Mouse (Mus musculus) thymus, postnatal 25 days (tissue): ENCODE results near the gene Jade1.
A peak's percentile ranks its signal among the peaks of the same experiment; 100 is the strongest.

Experiments used
- DNase-seq: peaks from one replicate; pipeline ENCODE4 v3.0.0; 2022

The Jade1 gene

DNA sequence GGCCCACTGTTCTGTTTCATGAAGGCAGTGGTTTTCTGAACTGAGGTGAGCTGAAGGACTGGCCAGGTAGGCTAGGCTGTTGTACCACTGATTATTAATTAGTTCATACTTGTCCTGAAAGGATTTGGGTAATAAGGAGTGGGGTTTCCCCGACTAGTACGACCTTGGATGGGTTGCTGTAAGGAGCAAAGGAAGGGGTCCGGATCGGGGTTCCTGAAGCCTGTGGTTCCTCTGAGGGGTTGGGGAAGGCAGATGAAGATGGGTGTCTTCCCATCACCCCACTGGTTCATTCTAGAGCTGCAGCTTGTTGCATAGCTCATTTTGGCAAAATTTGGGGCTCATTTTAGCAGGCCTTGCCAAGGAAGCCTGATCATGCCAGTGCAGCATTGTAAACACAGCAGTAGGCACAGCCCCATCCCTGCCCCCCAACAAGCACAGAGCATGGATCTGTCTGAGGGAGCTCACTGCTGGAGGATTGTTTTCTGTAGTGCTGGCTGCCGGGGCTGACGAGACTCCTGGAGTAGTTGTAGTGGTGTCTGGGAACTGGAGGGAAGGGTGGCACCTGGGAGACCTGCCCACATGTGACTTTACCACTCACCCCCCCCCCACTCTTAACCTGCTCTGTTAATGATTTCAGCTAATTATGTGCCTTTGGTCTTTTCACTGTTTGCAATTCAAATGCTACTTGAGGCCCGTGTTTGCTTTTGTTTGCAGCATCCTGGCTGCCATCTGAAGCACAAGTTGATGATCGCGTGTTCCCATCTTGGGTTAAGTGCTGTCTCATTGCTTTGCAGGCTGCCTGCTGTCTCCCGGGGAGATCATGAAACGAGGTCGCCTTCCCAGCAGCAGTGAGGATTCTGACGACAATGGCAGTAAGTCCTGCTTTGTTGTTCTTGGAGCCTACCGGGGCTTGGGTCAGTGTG is 25.1 kb downstream of the Jade1 start:
- DNase-seq: no peak

DNA sequence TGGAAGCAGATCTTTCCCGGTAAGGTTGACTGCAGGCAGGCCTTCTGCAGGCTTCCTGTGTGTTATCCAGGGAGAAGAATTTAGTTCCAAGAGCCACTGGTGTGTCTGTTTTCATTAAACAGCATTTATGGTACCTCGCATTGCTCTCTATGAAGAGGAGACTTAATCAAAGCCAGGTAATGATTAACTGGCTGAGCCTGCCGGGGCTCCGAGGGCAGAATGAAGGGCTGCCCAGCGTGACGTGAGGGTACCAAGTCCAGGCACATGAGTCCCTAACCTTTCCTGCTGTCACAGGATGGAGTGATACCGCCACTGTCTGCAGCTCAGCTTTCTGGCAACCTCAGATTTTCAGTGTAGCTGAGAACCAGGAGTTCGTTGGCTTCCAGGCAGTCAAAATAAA is 25.9 kb downstream of the Jade1 start:
- DNase-seq: no peak

GRCm38 (mm10) chr3:41582256-41582655 is 26.7 kb downstream of the Jade1 start:
- no peak for DNase-seq

DNA sequence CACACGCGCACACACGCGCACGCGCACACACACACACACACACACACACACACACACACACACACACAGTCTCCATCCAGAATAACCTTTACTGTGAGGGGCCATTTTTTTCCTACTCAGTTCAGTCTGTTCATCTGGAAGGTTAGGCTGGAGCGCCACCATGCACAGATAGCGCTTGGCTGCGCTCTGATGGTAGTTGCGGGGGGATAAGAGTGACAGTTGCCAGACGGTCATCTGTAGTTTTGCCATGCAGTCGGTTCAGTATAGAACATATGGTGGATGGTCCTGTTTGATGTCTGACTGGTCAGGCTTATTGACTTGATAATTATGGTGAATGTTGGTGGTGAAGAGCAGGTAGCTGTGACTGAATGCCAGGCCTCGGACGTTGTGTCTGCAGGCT is 27.6 kb downstream of the Jade1 start:
- DNase-seq: no peak

DNA sequence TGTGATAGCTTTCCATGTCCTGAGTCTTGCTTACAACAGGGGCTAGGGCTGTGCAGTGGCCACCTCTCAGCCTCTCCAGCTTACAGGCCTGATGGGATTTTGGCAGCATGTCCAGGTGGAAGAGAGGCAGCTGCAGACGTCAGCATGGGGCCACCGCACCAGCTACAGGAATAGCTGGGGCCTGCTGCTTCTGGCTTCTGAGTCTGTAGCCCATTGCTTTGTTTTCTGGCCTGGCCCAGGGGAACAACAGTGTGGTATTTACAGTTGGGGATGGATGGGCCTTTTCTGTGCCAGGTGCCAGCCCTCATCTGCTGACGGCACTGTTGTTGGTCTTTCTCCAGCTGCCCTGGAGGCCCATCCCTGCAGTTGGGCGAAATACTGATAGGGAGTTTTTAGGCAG is 28.1 kb downstream of the Jade1 start:
- DNase-seq: no peak

DNA sequence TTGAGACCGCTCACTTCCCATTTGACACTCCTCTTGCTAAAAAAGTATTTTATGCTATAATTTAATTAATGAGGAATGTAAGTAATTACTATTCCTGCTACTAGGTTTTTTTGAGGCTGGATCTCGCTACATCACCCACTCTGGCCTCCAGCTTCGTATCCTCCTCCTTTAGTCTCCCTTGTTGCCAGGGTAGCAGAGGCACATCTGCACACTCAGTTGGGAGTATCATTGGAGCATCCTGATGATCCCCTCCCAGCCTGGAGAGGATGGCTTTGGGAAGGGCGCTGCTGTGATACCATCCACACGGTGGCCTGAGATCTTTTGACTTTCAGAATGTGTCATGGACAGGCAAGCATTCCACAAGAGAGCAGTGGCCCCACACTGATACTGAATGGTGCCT is 30.0 kb downstream of the Jade1 start:
- DNase-seq: no peak

DNA sequence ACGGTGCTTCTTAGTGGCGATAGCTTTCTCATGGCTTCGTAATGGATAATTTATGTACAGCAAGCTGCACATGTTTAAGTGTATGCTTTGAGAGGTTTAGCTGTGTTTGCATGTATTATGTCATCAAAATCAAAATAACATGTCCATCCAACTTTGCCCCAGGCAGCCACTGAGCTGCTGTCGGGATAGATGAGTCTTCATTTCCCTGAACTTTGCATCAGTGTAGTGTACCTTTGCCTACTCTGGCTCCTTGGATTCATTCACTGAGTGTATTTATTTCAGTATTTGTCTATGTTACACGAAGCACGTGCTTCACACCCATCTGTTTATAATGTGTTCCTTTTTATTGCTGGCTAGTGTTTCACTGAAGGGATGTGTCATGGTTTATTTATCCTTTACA is 30.8 kb downstream of the Jade1 start:
- DNase-seq: no peak

- DNase-seq: no peak
These were observed 31.4 kb downstream of the Jade1 start for GRCm38 (mm10) chr3:41586917-41587316.

DNA sequence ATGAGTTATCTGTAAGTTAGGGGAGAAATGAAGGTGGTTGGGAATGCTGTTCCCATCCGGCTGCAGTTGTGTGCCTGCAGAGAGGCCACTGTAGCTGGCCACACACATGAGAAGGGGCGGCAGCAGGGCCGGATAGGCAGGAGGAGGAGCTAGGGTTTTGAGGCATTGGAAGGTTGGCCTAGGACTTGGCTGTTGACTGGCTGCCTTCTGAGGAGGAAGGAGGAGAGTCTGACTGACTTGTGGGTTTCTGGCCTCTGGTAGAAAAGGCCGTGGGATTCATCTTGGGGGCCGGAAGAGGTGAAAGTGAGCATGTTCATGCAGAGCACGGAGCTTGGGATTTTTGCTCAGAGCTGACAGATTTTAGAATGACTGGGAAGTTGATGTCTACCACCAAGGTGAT is 32.1 kb downstream of the Jade1 start:
- DNase-seq: peak; percentile 59

DNA sequence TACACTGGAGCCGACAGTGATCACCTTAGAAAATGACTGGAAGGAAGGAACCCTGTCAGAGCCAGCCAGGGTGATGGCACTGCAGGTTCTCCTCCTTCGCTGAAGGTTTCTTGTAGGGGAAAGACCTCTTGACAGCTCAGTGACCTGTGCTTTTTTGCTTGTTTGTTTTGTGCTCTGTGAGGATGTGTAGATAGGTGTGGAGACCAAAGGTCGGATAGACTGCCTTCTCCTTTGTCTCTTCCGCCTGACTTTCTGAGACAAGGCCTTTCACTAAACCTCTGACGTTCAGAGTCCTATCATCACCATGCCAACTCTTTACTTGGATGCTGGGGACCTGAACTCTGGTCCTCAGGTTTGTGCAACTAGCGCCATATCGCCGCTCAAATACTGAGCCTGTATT is 33.0 kb downstream of the Jade1 start:
- no peak for DNase-seq

- DNase-seq: no peak
These were observed 33.8 kb downstream of the Jade1 start for GRCm38 (mm10) chr3:41589246-41589914.

- no peak for DNase-seq
These were observed 34.5 kb downstream of the Jade1 start for GRCm38 (mm10) chr3:41589988-41590387.

DNA sequence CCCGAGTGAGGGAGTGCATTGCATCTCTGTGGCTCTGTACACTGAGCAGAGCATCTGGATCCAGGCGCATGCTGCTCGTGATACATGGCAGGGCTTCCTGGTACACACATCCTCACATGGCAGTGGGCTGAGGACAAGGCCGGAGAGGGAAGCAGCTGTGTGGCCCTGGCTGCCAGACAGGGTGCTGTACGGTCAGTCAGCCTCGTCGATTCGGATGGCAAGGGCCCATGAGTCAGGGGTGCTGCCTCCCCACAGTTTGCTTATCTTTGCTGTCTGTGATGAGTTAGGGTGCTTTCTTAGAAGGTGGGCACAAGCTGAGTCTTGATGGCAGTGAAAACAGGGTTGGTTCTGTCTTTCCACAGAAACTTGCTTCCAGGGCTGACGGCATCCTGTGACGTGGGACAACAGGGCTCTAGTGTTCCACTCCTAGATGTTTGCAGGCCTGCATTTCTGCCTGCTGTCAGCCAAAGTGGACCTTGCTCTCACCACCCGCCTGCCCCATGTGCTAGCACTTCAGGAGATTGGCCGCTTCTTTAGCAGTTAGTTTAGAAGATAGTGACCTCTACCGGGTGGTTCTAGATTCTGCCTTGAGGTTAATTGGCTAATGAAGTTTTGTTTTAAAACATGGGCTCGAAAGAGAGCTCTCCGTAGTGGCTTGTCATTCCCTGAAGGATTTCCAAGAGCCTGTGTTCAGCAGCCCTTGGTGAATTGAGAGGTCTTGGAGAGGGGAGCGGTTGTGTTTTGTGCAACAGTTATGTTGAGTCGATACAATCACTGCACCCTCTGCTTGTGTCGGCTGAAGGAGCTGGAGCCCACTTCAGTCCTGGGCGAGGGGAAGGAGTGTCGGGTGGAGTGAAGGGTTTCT is 35.4 kb downstream of the Jade1 start:
- no peak for DNase-seq

- no peak for DNase-seq
These were observed 36.2 kb downstream of the Jade1 start for GRCm38 (mm10) chr3:41591651-41592170.

DNA sequence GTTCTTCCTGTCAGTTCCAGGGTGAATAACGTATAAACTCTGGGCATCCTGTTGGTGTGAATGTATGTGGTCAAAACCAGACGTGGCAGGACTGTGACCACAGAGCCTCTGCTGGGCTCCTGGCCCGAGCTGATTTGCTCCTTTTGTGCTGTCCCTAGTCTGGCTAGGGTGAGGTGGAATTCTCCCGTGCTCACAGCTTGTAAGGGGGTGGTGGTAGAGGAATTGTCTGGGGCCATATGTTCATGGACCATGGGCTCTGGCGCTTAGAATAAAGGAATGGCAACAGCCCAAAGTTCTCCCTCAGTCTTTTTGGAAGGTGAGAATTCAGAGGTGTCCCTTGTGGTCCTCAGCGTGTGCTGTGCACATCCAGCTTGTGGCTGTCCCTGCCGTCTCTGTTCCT is 37.3 kb downstream of the Jade1 start:
- no peak for DNase-seq

GRCm38 (mm10) chr3:41594097-41594879 is 38.8 kb downstream of the Jade1 start:
- DNase-seq: no peak

DNA sequence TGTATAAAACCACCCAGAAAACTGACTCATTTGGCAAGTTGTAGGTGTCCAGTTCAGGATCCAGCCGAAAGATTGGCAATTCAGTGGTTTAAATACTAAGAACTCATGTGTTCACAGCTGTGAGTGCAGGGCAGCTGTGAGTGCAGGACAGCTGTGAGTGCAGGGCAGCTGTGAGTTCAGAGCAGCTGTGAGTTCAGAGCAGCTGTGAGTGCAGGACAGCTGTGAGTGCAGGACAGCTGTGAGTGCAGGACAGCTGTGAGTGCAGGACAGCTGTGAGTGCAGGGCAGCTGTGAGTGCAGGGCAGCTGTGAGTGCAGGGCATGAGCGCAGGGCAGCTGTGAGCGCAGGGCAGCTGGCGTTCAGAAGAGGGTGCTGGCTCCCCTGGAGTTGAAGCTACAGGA is 39.5 kb downstream of the Jade1 start:
- DNase-seq: no peak

- DNase-seq: no peak
These were observed 41.5 kb downstream of the Jade1 start for GRCm38 (mm10) chr3:41597036-41597435.

DNA sequence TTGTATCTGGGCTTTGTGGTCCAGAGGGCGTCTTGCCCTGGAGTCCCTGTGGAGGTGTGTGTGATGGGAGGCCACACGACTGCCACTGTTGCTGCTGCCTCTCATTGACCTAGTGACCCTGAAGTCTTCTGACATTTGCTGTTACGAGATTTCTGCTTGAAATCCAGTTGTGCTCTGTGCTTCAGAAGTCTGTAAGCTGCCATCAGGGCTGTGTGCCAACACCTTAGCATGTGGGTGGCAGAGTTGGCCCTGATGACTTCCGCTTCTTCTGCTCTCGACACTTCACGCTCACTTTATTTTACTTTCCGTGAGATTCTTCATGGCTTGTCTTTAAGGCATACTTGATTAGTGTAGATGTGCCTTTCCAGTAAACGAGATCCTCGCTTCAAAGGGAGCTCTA is 42.9 kb downstream of the Jade1 start:
- no peak for DNase-seq

DNA sequence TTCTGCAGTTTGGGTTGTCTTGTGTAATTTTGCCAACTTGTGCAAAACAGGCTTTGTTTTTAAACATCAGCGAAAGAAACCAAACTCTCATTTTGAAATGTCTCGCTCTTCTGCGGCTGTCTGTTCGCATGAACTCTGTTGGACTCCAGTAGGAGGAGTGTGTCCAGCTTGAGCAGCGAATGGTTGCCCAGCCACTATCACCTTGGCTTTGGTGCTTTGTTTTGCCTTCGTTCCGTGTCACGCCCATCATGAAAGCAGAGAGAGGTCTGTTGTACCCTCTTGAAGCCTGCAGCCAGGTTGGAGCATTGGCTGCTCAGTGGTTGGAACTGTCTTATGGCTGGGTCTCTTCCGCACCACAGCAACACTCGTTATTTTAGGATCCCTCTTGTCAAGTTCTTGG is 43.7 kb downstream of the Jade1 start:
- no peak for DNase-seq

- peak; percentile 65 for DNase-seq
These were observed 44.5 kb downstream of the Jade1 start for GRCm38 (mm10) chr3:41599806-41600589.
